Mouse (Mus musculus) megakaryocyte, adult 5-6 weeks (primary cell): ENCODE data around the gene Tmod2. TPM values are rescaled to one million over a fixed set of nuclear protein-coding genes. Genes with fewer than 3 reads are reported as not detected.
A peak's percentile ranks its signal among the peaks of the same experiment; 100 is the strongest.

Experiments used
- ATAC-seq: 2 replicates; pipeline ENCODE4 v1.8.0; 2016; ENCODE audit warnings: mild to moderate bottlenecking, inconsistent platforms; ENCODE audit not compliant: poor library complexity, severe bottlenecking
- total RNA-seq, 2 experiments: library from RNA; stranded (forward) in 1 of 2; stranded (reverse) in 1 of 2; fragments of 153-499, 151-499 nt in 1 of 2; fragments of 221-1000, 200-1000 nt in 1 of 2; gene quantifications; 2 replicates each; pipeline versions ENCODE4 v1.2.3 to v1.2.4; 2015 to 2017

Gene Tmod2
- total RNA-seq, 2 experiments from 2014 or later = not detected

- ATAC-seq = no peak
These were observed 3.6 kb downstream of the Tmod2 start for GRCm38 (mm10) chr9:75607496-75607895.

GRCm38 (mm10) chr9:75601510-75601909 is 9.6 kb downstream of the Tmod2 start:
- no peak for ATAC-seq

- no peak for ATAC-seq
These were observed 10.8 kb downstream of the Tmod2 start for GRCm38 (mm10) chr9:75600166-75600934.

- ATAC-seq = no peak
These were observed 11.8 kb downstream of the Tmod2 start for GRCm38 (mm10) chr9:75599191-75599841.

GRCm38 (mm10) chr9:75597596-75597995 is 13.5 kb downstream of the Tmod2 start:
- no peak for ATAC-seq

GRCm38 (mm10) chr9:75597036-75597435 is 14.1 kb downstream of the Tmod2 start:
- ATAC-seq = no peak

- no peak for ATAC-seq
These were observed 17.6 kb downstream of the Tmod2 start for GRCm38 (mm10) chr9:75593481-75593880.

- ATAC-seq = no peak
These were observed 21.0 kb downstream of the Tmod2 start for GRCm38 (mm10) chr9:75589850-75590790.

- ATAC-seq = peak; percentile 60
These were observed 29.3 kb downstream of the Tmod2 start for GRCm38 (mm10) chr9:75581694-75582350.

GRCm38 (mm10) chr9:75579321-75579720 is 31.8 kb downstream of the Tmod2 start:
- no peak for ATAC-seq

- ATAC-seq = no peak
These were observed 39.8 kb downstream of the Tmod2 start for GRCm38 (mm10) chr9:75571036-75571942.

- ATAC-seq = peak; percentile 70; the same call in 1 of the 2 replicates
These were observed 42.7 kb downstream of the Tmod2 start for GRCm38 (mm10) chr9:75568399-75568798.

GRCm38 (mm10) chr9:75564892-75565291 is 46.2 kb downstream of the Tmod2 start:
- ATAC-seq = no peak

- ATAC-seq = no peak
These were observed 47.5 kb downstream of the Tmod2 start for GRCm38 (mm10) chr9:75563622-75564021.

- ATAC-seq = no peak
These were observed 47.9 kb downstream of the Tmod2 start for GRCm38 (mm10) chr9:75563176-75563575.

GRCm38 (mm10) chr9:75561040-75561669 is 50.0 kb downstream of the Tmod2 start:
- no peak for ATAC-seq

- no peak for ATAC-seq
These were observed 50.8 kb downstream of the Tmod2 start for GRCm38 (mm10) chr9:75560353-75560752.

- peak; percentile 95 for ATAC-seq
These were observed 51.6 kb downstream of the Tmod2 start, which contains the start of gene Tmod3 for GRCm38 (mm10) chr9:75559512-75560012. TSS of gene Tmod3 (minus strand) at chr9:75559657.
